Mouse (Mus musculus): Measurements from ENCODE around the gene Trp53i11.

Trp53i11 gene

DNA sequence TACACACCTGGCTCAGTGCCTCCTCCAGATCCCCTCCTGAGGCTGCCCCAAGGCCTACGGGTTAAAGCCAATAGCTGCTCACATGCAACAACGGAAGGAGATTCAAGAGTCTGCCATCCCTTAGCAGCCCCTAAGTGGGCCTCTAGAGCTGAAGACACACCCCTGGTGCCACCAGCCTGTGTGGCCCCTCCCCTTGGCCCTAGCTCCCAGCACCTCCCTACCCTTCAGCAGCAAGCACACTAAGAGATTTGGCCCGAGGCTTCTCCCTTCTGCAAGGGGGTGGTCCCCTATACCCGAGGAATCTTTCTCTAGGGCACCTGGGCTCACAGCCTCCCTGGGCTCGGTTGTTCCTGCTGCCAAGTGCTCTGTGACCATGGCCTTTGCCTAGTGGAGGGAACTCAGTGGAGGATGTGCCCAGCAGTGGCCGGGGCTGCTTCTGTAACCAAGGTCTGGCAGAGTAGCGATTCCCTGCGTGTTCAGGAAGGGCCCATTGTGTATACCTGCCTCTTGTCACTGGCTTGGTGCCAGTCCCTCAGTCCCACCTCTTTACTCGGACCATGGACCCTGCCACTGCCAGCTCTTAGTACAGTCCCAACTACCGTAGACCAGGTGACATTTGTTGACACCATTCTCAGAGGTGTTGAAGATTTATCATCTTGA lies 13.5 kb downstream of the Trp53i11 start:
- peak; percentile 42 for DNase-seq

DNA sequence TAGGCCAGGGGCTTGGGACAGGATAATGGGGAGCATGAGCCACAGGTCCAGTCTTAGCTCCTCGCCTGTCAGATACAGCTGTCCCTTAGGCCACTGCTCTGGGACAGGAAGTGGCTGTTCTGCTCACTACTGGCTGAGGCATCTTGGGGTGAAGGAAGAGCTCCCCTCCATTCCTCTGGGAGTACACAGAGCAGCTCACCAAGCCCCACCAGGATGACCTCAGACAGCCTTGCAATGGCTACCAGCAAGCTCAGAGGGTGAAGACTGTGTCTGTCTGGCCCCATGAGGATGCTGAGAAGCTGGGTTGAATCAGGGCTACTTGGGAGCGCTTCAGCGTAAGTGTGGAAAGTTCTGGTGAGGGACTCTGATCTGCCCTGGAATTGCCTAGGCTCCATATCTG lies 14.6 kb downstream of the Trp53i11 start:
- DNase-seq = no peak

DNA sequence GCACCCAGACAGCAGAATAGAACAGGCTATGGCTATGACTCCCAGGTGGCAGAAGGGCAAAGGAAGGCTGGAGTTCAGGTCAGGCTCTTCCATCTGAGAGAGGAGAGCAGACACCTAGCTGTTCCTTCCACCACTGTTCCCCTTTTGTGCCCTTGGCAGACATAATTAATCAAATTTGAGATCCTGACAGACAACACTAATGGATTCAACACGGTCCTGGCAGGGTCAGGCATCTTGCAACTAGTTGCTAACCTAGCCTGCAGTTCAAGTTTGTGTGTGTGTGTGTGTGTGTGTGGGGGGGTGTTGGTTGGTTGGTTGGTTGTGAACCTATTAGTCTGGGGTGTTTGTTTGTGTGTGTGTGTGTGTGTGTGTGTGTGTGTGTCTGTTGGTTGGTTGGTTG lies 15.4 kb downstream of the Trp53i11 start:
- DNase-seq = no peak

DNA sequence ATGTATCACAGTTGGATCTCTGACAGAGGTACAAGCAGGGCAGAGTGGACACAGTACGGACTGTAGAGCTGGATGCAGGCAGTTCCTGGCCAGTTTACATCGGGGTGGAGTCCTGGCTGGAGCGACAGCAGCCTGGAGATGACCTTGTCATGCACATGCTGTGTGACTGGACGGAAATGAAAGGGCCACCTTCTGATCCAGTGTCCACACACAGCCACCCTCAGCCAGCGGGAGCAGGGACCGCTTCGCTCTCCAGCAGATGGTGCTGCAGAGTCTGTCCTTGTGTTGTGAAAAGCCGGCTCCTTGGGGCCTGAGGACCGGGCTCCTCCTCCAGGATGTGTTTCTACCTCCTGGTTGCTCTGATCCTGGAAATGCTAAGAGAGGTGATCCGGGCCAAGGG lies 16.3 kb downstream of the Trp53i11 start:
- DNase-seq = peak; percentile 88

DNA sequence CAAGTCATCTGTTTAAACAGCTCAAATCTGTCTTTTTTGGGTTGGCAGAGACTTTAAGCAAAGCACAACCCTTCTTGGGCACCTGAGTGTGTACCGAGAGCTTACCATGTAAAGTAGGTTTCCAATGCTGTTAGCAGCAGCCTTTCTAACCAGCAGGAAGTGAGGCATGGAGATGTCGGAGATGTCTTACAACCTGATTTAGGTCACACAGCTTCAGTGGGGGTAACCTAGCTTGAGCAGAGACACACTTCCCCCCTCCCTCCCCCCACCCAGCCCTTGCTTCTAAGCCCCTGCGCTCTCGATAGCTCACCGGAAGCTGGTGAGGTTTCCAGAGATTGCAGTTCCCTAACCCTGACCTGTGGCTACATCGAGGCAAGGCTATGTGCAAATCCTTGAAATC lies 17.2 kb downstream of the Trp53i11 start:
- DNase-seq = no peak

DNA sequence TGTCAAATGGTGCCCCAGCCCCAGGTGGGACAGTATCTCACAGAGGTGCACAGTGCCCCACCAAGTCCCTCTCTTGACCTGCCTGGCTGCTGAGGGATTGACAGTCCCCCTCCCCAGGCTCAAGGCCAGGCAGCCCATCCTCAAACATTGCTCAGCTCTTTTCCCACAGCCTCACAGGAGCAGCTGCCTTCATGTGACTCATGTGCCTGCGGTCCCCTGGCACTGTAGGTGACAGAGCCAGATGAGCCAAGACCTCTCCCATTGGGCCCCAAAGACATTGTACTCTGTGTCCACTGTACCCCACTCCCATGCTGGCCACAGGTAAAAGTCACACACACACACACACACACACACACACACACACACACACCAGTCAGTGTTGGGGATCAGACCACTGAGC lies 18.8 kb downstream of the Trp53i11 start:
- DNase-seq = no peak

DNA sequence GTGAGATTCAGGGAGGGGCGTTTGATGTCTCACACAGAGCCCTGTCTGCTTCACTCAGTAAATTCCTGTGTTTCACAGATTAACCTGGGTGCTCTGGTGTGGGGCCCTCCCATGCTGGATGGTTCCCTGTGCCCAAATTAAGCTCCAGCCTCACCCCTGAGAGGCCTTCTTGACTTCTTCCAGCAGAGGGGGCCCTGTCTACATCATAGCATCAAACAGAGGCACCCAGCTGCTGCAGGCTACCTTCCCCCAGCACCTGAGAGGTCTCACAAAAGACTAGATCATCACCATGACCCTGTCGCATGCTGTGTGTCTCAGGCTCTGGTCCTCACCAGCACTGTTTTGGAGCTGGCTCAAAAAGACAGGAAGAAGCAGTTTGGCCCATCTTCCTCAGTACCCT lies 25.0 kb downstream of the Trp53i11 start:
- peak; percentile 25 for DNase-seq

DNA sequence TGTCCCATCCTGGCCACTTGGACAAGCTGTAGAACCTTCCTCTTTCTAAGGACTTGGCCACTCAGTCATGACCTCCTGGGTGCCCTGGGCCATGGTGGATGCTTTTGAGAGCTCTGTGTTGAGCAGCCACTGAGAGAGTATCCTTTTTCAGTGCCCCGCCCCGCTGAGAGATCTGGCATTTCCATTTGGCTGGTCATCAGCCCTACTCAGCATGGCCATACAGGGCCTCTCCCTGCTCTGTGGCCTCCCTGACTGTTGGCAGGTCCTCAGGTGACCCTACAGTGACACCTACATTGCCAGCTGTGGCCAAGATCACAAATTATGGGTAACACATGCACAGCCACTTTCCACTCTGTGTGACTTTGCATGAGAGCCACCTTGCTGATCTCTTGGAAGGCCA lies 25.5 kb downstream of the Trp53i11 start:
- peak; percentile 19 for DNase-seq

DNA sequence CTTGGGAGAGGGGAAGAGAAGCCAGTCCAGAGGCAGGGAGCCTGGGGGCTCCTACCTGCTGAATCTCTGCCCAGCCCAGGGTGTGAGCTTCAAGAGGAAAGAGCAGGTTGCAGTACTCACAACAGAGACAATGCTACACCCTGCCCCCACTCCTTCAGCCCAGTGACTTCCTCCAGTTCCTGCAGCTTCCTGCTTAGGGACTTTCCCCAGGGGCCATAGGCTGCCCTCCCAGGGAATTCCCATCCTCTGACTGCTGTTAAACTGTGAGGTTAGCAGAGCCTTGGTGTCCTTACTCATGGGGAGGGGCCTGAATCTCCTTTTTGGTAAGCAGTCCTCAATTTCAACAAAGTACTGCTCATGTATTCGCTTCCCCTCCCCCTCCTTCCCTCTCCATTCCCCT lies 26.8 kb downstream of the Trp53i11 start:
- DNase-seq = peak; percentile 46

DNA sequence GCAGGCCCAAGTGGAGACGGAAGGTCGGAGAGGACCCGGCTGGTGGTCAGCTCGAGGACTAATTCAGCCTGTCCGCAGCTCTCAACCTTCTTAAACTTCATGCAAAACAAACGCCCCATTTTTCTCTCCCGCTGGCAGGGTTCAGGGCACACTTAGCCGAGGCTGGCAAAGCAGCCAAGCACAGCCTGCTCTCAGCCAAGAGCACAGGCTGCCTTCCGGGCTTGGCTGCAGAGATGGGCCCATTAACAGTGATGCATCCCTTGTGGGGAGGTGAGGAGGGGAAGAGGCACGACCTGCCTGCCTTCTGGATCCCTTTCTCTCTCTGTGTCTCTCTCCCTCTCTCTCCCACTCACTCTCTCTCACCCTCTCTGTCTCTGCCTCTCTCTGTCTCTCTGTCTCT lies 28.4 kb downstream of the Trp53i11 start:
- DNase-seq = peak; percentile 94

DNA sequence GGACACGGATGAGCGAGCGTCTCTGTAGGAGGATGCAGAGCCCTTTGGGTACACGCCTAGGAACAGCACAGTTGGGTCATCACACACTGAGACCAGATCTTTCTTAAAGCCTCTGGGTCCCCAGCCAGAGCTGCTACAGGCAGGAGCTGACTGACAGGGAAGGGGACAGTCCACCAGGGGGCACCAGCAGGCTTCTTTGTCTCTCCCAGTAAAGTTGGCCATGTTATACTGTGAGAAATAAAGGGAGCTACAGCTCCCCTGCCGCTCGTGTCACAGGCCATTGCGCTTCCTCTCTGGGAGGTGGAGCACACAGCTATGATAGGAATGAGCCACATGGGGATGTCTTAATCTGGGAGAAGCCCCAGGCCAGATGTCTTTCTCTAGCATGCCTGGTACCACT lies 29.7 kb downstream of the Trp53i11 start:
- peak; percentile 93 for DNase-seq

DNA sequence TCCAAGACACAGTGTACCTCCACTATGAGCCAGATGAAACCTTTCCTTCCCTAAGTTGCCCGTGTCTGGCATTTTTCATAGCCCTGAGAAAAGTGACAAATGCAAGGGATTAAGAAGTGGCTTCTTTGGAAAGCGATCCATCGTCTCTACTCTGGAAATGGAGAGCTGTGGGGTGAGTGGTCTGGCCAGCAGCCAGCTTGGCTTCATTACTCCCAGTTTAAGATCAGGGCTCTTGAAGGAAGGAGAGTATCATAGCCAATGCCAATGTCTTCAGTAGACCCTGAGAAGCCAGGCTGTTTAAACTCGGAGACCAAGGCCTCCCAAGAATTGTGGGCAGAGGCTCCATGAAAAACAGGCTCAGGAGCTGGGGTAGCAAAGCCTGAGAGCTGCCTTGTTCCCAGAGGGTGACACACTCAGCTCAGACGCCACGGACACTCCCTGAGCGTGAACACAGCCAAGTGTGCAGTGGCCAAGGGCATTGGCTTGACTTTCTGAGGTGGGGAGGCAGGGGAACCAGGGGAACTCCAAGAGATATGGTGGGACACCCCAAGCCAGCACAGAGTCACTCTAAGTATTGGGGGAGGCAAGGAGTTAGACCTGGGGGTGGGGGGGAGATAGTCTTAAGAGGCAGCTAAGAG lies 31.1 kb downstream of the Trp53i11 start:
- peak; percentile 41 for DNase-seq

DNA sequence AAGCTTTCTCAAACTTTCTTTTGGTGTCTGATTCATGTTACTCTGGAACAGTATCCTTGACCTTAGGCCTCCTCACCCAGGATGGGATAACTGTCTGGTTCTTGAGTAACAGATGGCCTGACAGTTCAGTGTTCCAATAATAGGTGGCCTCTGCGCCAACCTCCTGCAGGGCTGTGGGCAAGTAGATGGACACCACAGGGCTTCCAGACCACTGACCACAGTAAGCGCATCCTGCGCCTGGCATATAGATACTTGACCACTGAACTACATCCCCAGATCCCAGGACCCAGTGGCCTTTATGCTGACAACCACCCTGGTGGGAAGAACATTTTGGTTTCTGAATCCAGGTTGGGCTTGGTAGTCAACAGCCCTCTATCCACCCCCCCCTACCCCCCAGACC lies 32.2 kb downstream of the Trp53i11 start:
- peak; percentile 71 for DNase-seq

DNA sequence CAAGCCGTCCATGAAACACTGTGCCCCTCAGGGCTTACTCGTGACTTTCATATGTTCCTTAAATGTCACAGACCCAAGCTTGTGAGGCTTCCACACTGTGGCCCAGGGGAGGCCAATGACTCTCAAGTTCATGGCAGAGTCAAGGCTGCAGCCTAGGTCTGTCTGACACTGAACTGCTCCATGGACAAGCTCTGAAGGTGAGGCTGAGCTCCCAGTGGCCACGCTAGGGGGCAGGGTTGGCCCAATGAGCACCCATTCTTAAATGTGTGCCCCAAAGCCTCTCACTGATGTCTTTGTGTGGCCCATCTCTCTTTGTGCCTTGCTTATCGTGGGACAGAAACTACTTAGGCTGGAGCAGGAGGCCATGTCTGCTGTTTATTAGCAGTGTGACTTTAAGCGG lies 33.1 kb downstream of the Trp53i11 start:
- DNase-seq = no peak

DNA sequence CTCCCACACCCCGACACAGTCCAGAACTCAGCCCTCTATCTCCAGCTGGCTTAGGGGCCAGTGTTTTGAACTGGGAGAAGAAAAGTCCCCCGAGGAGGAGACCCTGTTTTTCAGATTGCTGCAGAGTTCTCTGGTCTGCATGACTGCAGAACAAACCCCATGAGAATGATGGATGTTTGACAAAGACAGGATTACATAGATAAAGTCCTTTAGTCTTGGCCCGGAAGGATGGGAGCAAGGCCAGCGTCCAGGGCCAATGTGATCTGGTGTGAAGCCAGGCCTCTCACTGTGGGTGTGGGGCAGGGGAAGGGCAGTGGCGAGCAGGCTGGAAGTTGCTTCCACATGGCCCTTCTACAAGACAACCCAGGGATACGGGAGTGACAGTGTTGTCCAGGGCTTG lies 36.1 kb downstream of the Trp53i11 start:
- DNase-seq = peak; percentile 81

DNA sequence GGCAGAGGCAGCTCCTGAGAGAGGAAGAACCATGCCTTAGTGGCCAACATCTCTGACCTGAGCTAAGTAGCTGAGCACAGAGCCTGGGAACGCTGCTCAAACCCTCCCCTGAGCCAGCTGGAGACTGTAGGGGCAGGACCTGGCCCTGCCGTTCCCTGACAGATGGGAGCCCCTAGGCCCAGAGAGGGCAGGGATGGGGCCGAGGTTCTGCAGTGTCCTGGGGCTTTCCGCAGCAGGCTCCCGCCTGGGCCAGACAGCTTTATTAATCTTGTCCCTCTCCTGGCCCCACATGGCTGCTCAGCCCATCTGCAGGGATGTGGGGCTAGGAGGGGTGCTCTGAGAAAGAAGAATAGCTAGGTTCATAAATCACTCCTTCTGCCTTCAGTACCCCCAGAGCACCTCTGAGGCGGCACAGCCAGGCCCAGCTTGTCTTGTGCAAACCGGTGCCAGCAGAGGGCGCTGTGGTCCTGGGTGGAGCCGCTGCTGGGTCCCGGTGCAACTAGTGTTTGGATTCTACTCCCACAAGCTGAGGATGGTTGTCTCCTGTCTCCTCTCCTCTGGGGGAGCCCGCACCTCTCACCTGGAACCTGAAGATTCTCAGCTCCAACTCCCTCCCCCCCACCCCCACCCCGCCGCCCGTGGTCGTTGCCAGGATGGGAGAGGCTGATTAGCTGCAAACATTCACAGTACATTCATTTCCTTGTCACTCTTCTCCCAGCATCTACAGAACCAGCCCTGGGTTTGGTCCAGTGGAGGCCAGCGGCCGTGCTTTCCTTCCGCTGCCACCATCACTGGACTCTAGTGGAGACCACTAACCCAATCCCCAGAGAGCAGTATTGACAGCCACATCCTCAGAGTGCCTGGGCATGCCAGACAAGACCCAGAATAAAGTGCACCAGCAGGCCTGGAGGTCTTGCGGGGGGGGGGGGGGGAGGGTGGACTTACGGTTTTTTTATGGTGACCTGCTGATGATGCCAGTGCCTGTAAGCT lies 39.6 kb downstream of the Trp53i11 start:
- peak; percentile 89 for DNase-seq

DNA sequence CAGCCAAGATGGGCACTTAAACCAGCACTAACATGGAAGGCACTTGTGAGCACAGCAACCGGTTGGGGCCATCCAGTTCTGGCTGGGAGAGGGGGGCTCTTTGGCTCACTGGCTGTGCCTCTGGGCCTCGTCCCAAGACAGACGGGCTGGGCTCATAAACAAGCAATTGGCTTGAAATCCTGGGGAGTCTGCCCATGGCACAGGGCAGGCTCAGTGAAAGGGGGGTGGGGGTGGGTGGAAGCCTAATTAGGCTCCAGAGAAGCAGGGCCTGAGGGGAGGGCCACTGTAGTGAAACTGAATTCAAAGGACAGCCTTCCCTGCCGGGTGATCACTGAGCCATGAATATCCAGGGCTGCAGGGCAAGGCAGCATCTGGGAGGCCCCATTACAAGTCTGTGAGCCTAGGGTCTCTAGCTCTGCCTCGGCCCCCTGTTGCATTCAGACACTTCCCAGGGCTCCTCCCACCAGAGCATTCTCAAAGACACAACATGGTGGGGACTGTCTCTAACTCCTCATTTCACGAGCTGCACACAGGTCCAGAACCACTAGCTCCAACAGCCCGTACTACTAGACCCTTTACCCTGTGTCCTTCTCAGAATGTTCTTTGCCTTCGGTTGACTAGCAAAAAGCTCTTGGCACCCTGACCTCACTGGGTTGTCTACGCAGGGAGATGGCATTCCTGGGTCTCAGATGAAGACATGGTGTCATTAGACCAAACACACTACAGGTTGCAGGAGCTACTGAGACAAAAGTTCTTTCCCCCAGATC lies 40.5 kb downstream of the Trp53i11 start:
- peak; percentile 72 for DNase-seq

DNA sequence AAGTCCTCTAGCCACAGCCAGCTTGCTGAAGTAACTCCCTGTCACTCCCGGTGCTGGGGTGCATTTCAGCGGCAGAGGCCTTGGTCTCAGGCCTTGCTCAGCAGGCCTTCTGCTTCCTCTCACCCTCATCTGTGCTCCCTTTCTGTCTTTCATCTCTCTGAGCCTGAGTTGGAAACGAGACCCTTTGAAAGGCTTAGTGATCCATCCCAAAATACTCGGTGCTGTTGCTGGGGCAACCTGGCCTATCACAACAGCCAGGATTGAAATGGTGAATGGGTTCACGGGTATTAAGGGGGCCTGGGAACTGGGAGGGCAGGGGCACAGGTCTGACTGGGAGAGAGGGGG lies 41.1 kb downstream of the Trp53i11 start:
- peak; percentile 34 for DNase-seq

DNA sequence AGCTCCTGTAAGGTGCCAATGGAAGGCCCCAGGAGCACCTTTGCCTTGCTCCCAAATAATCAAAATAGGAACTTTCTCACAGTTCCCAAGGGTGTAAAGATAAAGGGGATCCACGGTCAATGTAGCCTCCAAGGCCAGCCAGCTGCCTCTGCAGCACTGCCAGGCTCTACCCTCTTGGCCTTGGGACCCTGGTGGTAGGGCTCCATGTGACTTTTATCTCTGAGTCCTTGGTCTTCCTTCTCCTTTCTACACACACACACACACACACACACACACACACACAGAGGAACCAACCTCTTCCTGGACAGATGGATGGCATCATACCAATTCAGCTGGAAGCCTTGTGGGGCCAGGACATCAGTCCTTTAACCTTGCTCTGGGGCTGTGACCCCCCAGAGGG lies 44.8 kb downstream of the Trp53i11 start:
- peak; percentile 26 for DNase-seq

DNA sequence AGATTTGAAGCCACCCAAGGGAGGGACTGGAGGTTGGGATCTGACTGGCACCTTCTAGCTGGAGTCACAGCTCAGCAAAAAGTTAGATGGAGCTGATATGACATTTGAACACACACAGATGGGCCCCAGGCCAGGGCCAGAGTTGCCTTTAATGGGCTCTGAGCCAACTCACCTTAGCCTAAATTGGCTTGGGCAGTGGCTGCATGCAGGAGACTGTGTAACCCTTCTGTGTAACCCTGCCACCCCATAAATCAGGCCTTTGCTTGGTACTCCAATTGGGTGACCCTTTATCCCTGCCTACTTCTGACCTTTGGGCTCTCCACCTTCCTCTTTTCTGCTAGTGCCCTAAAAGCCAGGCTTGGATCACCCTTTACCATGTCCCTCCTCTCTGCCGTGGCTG lies 49.7 kb downstream of the Trp53i11 start:
- no peak for DNase-seq

DNA sequence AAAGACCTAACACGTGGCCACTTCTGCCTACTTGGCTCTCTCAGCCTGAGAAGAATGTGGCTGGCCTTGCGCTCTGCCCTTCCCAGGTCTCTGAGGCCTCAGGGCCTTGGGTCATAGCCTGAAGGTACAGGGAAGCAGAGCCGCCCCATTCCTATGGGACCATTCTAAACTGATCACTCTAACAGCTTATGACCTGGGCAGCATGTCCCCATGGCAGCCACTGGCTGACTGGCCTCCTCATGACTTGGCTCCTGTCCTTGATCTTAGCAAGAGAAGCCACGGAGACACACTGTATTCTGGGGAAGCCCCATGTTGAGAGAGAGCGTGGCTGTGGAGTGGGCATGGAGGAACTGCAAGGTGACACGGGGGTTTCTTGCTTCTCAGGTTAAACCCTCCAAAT lies 51.5 kb downstream of the Trp53i11 start:
- no peak for DNase-seq

DNA sequence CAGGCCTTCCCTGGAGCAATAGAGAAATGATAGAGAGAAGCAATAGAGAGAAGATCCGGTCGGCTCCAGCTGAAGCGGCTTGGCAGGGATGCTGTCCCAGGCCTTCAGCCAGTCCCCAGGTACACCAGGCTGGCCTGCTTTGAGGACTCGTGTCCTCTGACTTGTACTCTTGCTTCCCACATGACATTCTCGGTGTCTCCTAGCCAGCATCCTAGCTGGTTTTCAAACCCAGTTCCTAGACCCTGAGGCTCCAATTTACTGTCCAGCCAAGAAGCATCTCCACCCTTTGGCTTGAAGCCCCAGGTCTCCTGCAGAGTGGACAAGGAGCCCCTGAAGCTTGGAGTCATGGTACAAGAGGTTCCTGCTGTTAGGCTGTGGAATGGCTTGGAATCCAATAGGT lies 54.8 kb downstream of the Trp53i11 start:
- peak; percentile 81 for DNase-seq

DNA sequence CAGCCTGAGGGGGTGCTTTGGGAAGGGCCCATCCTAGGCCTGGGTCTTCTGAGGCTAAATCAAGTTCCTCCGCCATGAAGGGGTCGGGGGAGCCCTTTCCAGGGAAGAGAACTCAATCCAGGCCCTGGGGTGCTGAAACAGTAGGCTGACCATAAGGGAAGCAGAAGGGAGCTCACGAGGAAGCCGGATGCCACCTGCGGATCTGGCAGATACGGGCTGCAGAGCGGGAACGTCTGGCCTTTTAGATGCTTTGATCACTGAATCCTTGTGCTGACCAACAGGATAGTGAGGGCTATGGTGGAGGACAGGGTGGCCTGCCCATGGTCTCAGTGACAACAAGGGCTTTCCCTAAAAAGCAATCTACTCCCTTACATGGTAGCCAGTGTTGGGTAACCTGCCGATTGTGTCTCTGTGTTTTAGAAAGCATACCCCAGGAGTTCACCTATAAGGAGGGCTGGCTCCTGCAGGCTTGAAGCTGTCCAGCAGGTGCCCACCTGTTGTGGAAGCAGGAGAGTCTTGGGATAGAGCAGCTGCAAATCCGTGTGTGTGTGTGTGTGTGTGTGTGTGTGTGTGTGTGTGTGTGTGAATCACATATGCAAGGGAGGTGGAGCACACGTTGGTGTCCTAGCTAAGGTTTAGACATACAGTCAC lies 56.2 kb downstream of the Trp53i11 start:
- peak; percentile 85 for DNase-seq

All from cerebellum, adult 9-11 months (tissue).